Mouse (Mus musculus) heart, adult 2 months (tissue): ENCODE data around the gene Prpf4.

Experiments used
- CTCF ChIP-seq: fragments of 200-600 bp; IDR thresholded peaks from 2 replicates; pipeline ENCODE4 v1.8.1; 2022; ENCODE audit warnings: antibody characterized with exemption, mild to moderate bottlenecking, moderate library complexity
- EP300 ChIP-seq: fragments of 200-500 bp; IDR thresholded peaks from 2 replicates; pipeline ENCODE4 v1.6.1; 2011; ENCODE audit warnings: low read depth, low read length, control low read depth; ENCODE audit not compliant: insufficient read depth

DNA sequence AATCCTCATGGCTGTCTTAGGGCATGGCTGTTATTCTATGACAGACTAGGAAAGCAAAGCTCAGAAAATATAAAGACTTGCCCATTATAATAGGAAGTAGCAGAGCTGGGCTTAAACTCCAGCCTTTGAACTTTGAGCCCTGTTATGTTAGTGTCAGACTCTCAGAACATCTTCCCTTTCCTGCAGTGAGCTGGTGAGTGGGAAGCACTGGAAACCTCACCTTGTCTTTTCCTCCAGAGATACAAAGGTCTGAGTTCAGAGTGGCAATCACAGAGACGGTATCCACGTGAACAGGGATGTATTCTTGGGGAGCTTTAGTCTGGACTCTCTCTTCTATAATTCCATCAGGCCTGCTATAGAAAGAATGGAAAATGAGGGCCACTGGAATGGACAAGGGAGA lies 54.5 kb downstream of the Prpf4 start:
- TF ChIP-seq CTCF (no peak), EP300 (no peak)
